In genomic region chr8:47449211-47449610, GRCm38 (mm10) we compare ENCODE assay signal across 4 mouse cellular contexts. TPM values are rescaled to one million over a fixed set of nuclear protein-coding genes. Genes with fewer than 3 reads are reported as not detected.
DNase-seq lines count a peak whose midpoint lies in the region; TF ChIP-seq lines count a peak whose summit lies in the region.
"Not testable (repeated sequence)": the region's sequence is repeated elsewhere in the genome, so short reads cannot be mapped to it uniquely, and the experiment has no call there.
"Had no signal": no experiment of that assay in that cellular context is flagged by ENCODE, and none has a peak within 500 bp of the region (broad histone marks: within the 10 kb centered on the region; RNA-seq: fewer than 3 reads in every experiment).

No protein-coding gene starts in this region.

- H3K4me1 ChIP-seq in heart, adult 2 months (ENCODE audit: control insufficient read depth, insufficient read depth, low read length), result not testable (repeated sequence)

- not testable (repeated sequence) for H3K27ac ChIP-seq in heart, adult 2 months

- not testable (repeated sequence) for H3K9ac ChIP-seq in heart, adult 2 months (ENCODE audit: low read depth, low read length)

- TF ChIP-seq CTCF in heart, adult 2 months (IDR thresholded peaks at IDR 0.05), result not testable (repeated sequence)

- 66% methylated on average over 2 of the region's 2 CpGs for WGBS in heart, adult 2 months

- not testable (repeated sequence) for H3K4me3 ChIP-seq in heart, adult 2 months

- DNase-seq in heart, adult 11 months, result peak; percentile 94
- DNase-seq in heart, adult 2 months, result not testable (repeated sequence)

- not testable (repeated sequence) for H3K36me3 ChIP-seq in heart, adult 2 months (ENCODE audit: control insufficient read depth, insufficient read depth, low read length)

- 0 out of 2 replicates have a peak, but pooled peaks have one; percentile 11 for TF ChIP-seq EP300 in heart, adult 2 months (IDR thresholded peaks at IDR 0.05; ENCODE audit: insufficient read depth, low read depth, low read length)

- not testable (repeated sequence) for TF ChIP-seq POLR2A in heart, adult 2 months (IDR thresholded peaks at IDR 0.05; ENCODE audit: insufficient read depth, low read depth, low read length)

- intact Hi-C loops in heart, adult 2 months (cut with DNase I), result not testable (repeated sequence)

- not testable (repeated sequence) for H3K79me2 ChIP-seq in heart, adult 2 months (replicated peaks; ENCODE audit: control insufficient read depth, insufficient read depth, low read length)

- not testable (repeated sequence) for H3K27me3 ChIP-seq in heart, adult 2 months (ENCODE audit: control insufficient read depth, insufficient read depth, low read length)

RNA-seq across cellular contexts. Expression of gene Stox2, which starts 3.0 kb away (rescaled TPM):
- 10 to 100 TPM; 10.1 to 11.3 TPM for total RNA-seq in heart, adult 2 months (2021)
- 2.6 and 5.7 TPM in 2 replicates for polyA plus RNA-seq in heart, adult 2 months (2012; rRNA removed)
- polyA plus RNA-seq: activated CD4-positive, CD25-positive, alpha-beta regulatory T cell, adult 4 months; G1E had no signal
